Mouse (Mus musculus): Measurements from ENCODE around the gene Pip4k2c.
"Not testable (repeated sequence)": the region's sequence is repeated elsewhere in the genome, so short reads cannot be mapped to it uniquely, and the experiment has no call there.

Gene Pip4k2c

GRCm38 (mm10) chr10:127209928-127210570 lies 1.3 kb downstream of the Pip4k2c start:
- no peak for DNase-seq (ENCODE audit: low read depth, low spot score)

GRCm38 (mm10) chr10:127208921-127209320 lies 2.5 kb downstream of the Pip4k2c start:
- no peak for DNase-seq (ENCODE audit: low read depth, low spot score)

- no peak for DNase-seq (ENCODE audit: low read depth, low spot score)
Measured at GRCm38 (mm10) chr10:127205373-127205772, 6.0 kb downstream of the Pip4k2c start.

GRCm38 (mm10) chr10:127204589-127204988 lies 6.8 kb downstream of the Pip4k2c start:
- no peak for DNase-seq (ENCODE audit: low read depth, low spot score)

- DNase-seq (ENCODE audit: low read depth, low spot score), result no peak
Measured at GRCm38 (mm10) chr10:127203106-127203505, 8.3 kb downstream of the Pip4k2c start.

- DNase-seq (ENCODE audit: low read depth, low spot score), result no peak
Measured at GRCm38 (mm10) chr10:127200279-127200678, 11.1 kb downstream of the Pip4k2c start.

GRCm38 (mm10) chr10:127199474-127199873 lies 11.9 kb downstream of the Pip4k2c start:
- no peak for DNase-seq (ENCODE audit: low read depth, low spot score)

- DNase-seq (ENCODE audit: low read depth, low spot score), result no peak
Measured at GRCm38 (mm10) chr10:127199068-127199467, 12.3 kb downstream of the Pip4k2c start.

- no peak for DNase-seq (ENCODE audit: low read depth, low spot score)
Measured at GRCm38 (mm10) chr10:127198492-127198891, 12.9 kb downstream of the Pip4k2c start.

- DNase-seq (ENCODE audit: low read depth, low spot score), result no peak
Measured at GRCm38 (mm10) chr10:127197505-127198110, 13.8 kb downstream of the Pip4k2c start.

- DNase-seq (ENCODE audit: low read depth, low spot score), result no peak
Measured at GRCm38 (mm10) chr10:127197104-127197503, 14.3 kb downstream of the Pip4k2c start.

GRCm38 (mm10) chr10:127196392-127196791 lies 15.0 kb downstream of the Pip4k2c start:
- DNase-seq (ENCODE audit: low read depth, low spot score), result no peak

GRCm38 (mm10) chr10:127195328-127196129 lies 15.9 kb downstream of the Pip4k2c start, which contains the start of gene Dtx3:
Gene Dtx3, minus strand, starts transcription at chr10:127195728.
- peak; percentile 66 for DNase-seq (ENCODE audit: low read depth, low spot score)

- peak; percentile 39 for DNase-seq (ENCODE audit: low read depth, low spot score)
Measured at GRCm38 (mm10) chr10:127194428-127195327, 16.7 kb downstream of the Pip4k2c start.

GRCm38 (mm10) chr10:127193011-127193410 lies 18.4 kb downstream of the Pip4k2c start:
- DNase-seq (ENCODE audit: low read depth, low spot score), result no peak

- not testable (repeated sequence) for DNase-seq (ENCODE audit: low read depth, low spot score)
Measured at GRCm38 (mm10) chr10:127192057-127192328, 19.4 kb downstream of the Pip4k2c start.

GRCm38 (mm10) chr10:127191191-127192056 lies 20.0 kb downstream of the Pip4k2c start:
- DNase-seq (ENCODE audit: low read depth, low spot score), result no peak

GRCm38 (mm10) chr10:127190398-127191190 lies 20.8 kb downstream of the Pip4k2c start:
- peak; percentile 2 for DNase-seq (ENCODE audit: low read depth, low spot score)

- peak; percentile 13 for DNase-seq (ENCODE audit: low read depth, low spot score)
Measured at GRCm38 (mm10) chr10:127189651-127190381, 21.6 kb downstream of the Pip4k2c start, which contains the start of gene Arhgef25. Gene Arhgef25, minus strand, starts transcription at chr10:127190083.
